Mouse (Mus musculus): ENCODE data around the gene Lyz1. TPM values are rescaled to one million over a fixed set of nuclear protein-coding genes. Genes with fewer than 3 reads are reported as not detected.

Lyz1 gene
- polyA plus RNA-seq (2015; fragmentation: Nextera tagmentation; extraction: Ambion mirVana), result not detected in 2 replicates

DNA sequence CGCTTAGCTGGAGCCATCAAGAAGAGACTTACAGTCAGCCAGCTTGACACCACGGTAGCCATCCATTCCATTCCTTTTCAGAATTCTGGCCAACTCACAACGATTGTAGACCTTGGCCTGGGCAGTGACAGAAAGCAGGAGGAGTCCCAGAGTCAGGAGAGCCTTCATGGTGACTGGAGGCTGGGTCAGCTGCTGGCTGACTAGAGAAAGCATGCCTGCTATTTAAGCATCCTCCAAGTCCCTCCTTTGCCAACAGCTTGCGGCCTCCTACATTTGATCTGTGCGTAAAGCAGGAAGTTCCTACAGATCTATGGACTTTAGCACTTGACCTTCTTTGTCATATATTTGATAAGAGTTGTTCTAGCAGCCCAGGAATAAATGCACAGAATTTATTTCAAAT, at the start of gene Lyz1:
TSS of gene Lyz1 (minus strand) at position 198 of the 400 bp plus-strand sequence.
- no peak within 1 kb of the TSS for H3K9ac ChIP-seq (ENCODE audit: low read depth, low read length)
- no peaks in the 10 kb centered on the region for H3K9me3 ChIP-seq (replicated peaks; ENCODE audit: control insufficient read depth, low read length, poor library complexity, severe bottlenecking)
- WGBS, result 76% methylated on average over 5 of the region's 5 CpGs
- H3K4me1 ChIP-seq (ENCODE audit: control insufficient read depth, insufficient read depth, low read length), result no peaks in the 10 kb centered on the region
- H3K36me3 ChIP-seq (ENCODE audit: control insufficient read depth, insufficient read depth, low read length), result no peaks in the 10 kb centered on the region
- no peak within 1 kb of the TSS for H3K27ac ChIP-seq (ENCODE audit: low read length)
- no peak for ATAC-seq
- no peaks in the 10 kb centered on the region for H3K27me3 ChIP-seq (ENCODE audit: control insufficient read depth, insufficient read depth, low read depth, low read length)
- H3K4me3 ChIP-seq (ENCODE audit: low read depth, low read length), result no peak within 1 kb of the TSS
- H3K4me2 ChIP-seq (ENCODE audit: low read length), result no peak within 1 kb of the TSS

DNA sequence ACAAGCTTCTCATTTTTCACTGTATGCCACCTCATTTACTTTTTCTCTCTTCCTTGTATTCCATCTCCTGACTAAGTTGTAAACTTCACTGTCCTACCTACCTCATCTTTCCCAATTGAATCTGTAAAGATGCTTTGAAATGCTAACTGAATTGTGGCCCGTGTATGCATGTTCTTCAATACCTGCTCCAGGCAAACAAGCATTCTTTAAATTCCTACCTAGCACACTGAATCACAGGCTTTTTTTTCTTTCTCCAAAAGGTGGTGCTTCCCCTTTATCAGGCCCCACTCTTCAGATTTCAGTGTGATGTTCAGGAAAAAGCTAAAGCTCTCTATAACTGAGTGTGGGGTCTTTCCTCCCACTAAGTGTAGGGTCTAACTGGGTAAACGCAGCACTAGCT, 49.7 kb upstream of the Lyz1 start:
- no peaks in the 10 kb centered on the region for H3K9me3 ChIP-seq (replicated peaks; ENCODE audit: control insufficient read depth, low read length, poor library complexity, severe bottlenecking)
- no peak overlapping the region for H3K27ac ChIP-seq (ENCODE audit: low read length)
- WGBS, result 79% methylated on average over 2 of the region's 2 CpGs
- H3K4me1 ChIP-seq (ENCODE audit: control insufficient read depth, insufficient read depth, low read length), result no peaks in the 10 kb centered on the region
- ATAC-seq, result no peak
- H3K27me3 ChIP-seq (ENCODE audit: control insufficient read depth, insufficient read depth, low read depth, low read length), result no peaks in the 10 kb centered on the region
- H3K36me3 ChIP-seq (ENCODE audit: control insufficient read depth, insufficient read depth, low read length), result no peaks in the 10 kb centered on the region
- no peak overlapping the region for H3K9ac ChIP-seq (ENCODE audit: low read depth, low read length)
- no peak overlapping the region for H3K4me2 ChIP-seq (ENCODE audit: low read length)
- no peak overlapping the region for H3K4me3 ChIP-seq (ENCODE audit: low read depth, low read length)

DNA sequence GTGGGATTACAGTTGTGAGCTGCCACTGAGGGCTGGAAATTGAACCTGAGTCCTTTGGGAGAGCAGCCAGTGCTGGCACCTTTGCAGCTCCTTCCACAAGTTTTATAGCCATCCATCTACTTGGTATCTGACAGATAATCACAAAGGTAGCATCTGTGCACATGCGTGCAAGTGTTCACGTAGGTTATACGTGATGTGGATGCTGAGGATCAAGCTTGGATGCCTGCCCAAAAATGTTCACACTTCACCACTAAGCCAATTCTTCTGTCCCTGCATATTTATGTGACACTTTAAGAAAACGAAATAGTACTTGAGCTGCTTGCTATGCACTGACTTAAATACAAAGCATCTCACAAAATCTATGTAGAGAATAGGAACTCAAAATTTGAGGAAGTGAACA, 48.4 kb upstream of the Lyz1 start:
- Histone ChIP-seq H3K4me1 (ENCODE audit: control insufficient read depth, insufficient read depth, low read length) (no peaks in the 10 kb centered on the region), H3K27me3 (ENCODE audit: control insufficient read depth, insufficient read depth, low read depth, low read length) (no peaks in the 10 kb centered on the region), H3K9ac (ENCODE audit: low read depth, low read length) (no peak overlapping the region), H3K27ac (ENCODE audit: low read length) (no peak overlapping the region), H3K36me3 (ENCODE audit: control insufficient read depth, insufficient read depth, low read length) (no peaks in the 10 kb centered on the region), H3K4me3 (ENCODE audit: low read depth, low read length) (no peak overlapping the region), H3K9me3 (replicated peaks; ENCODE audit: control insufficient read depth, low read length, poor library complexity, severe bottlenecking) (no peaks in the 10 kb centered on the region), H3K4me2 (ENCODE audit: low read length) (no peak overlapping the region)
- no peak for ATAC-seq
- 77% methylated on average over 4 of the region's 4 CpGs for whole genome bisulfite sequencing

DNA sequence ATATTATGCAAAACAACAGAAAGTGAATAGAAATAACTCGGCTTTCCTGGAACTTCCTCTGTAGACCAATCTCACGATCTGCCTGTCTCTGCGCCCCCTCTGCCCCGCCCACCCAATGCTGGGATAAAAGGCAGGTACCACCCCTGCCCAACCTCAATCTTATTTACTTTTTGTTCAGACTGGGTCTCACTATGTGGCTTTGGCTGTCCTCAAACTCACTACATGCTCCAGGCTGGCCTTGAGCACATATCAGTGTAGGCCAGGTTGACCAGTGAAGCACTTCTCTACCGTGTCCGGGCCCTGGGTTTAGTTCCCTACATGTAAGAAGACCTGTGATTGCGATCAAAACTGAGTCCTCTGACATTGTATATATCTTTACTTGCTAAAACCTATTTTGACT, 46.6 kb upstream of the Lyz1 start:
- no peaks in the 10 kb centered on the region for H3K9me3 ChIP-seq (replicated peaks; ENCODE audit: control insufficient read depth, low read length, poor library complexity, severe bottlenecking)
- no peaks in the 10 kb centered on the region for H3K4me1 ChIP-seq (ENCODE audit: control insufficient read depth, insufficient read depth, low read length)
- 88% methylated on average over 7 of the region's 7 CpGs for WGBS
- ATAC-seq, result no peak
- H3K4me3 ChIP-seq (ENCODE audit: low read depth, low read length), result no peak overlapping the region
- no peak overlapping the region for H3K4me2 ChIP-seq (ENCODE audit: low read length)
- H3K9ac ChIP-seq (ENCODE audit: low read depth, low read length), result no peak overlapping the region
- no peak overlapping the region for H3K27ac ChIP-seq (ENCODE audit: low read length)
- no peaks in the 10 kb centered on the region for H3K36me3 ChIP-seq (ENCODE audit: control insufficient read depth, insufficient read depth, low read length)
- H3K27me3 ChIP-seq (ENCODE audit: control insufficient read depth, insufficient read depth, low read depth, low read length), result no peaks in the 10 kb centered on the region

DNA sequence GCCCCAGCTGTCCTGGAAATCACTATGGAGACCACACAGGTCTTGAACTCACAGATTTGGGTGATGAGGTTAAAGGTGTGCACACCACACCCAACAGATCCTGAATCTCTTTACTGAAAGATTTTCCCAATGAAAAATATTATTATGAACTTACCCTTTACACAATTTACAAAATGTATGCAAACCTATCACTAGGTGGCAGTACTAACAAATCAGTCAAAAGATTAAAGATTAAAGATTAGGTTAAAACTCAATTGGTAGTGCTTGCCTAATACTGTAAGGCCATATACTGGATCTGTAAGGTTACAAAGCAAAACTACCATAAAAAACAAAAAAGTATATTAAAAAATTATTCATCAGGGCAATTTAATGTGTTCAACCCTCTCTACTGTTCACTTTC, 45.3 kb upstream of the Lyz1 start:
- Histone ChIP-seq H3K27ac (ENCODE audit: low read length) (no peak overlapping the region), H3K27me3 (ENCODE audit: control insufficient read depth, insufficient read depth, low read depth, low read length) (no peaks in the 10 kb centered on the region), H3K4me2 (ENCODE audit: low read length) (no peak overlapping the region), H3K4me1 (ENCODE audit: control insufficient read depth, insufficient read depth, low read length) (no peaks in the 10 kb centered on the region), H3K36me3 (ENCODE audit: control insufficient read depth, insufficient read depth, low read length) (no peaks in the 10 kb centered on the region), H3K4me3 (ENCODE audit: low read depth, low read length) (no peak overlapping the region), H3K9ac (ENCODE audit: low read depth, low read length) (no peak overlapping the region), H3K9me3 (replicated peaks; ENCODE audit: control insufficient read depth, low read length, poor library complexity, severe bottlenecking) (no peaks in the 10 kb centered on the region)
- no peak for ATAC-seq

DNA sequence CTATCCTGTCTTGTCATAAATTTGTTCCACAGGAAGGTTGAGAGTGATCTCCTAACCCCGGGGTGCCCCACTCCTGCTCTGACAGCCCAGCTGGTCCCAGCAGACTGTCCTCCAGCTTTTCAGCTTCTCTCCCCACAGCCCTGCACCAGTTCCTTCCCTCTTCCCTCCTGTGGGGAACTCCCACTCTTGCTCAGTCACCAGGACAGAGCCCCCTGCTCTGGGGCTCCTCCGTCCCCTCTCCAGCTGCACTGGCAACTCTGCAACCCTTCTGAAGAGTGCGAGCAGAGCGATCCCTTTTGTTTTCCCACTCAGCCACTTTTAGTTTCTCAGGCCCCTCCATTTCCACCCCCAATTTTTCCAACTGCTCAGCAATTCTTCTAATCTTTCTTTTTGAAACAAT, 43.0 kb upstream of the Lyz1 start:
- 0 out of 2 replicates have a peak, but pooled peaks have one; percentile 34 for ATAC-seq
- Histone ChIP-seq H3K4me2 (ENCODE audit: low read length) (no peak overlapping the region), H3K4me3 (ENCODE audit: low read depth, low read length) (no peak overlapping the region), H3K9ac (ENCODE audit: low read depth, low read length) (no peak overlapping the region), H3K4me1 (ENCODE audit: control insufficient read depth, insufficient read depth, low read length) (no peaks in the 10 kb centered on the region), H3K27ac (ENCODE audit: low read length) (no peak overlapping the region), H3K36me3 (ENCODE audit: control insufficient read depth, insufficient read depth, low read length) (no peaks in the 10 kb centered on the region), H3K9me3 (replicated peaks; ENCODE audit: control insufficient read depth, low read length, poor library complexity, severe bottlenecking) (no peaks in the 10 kb centered on the region), H3K27me3 (ENCODE audit: control insufficient read depth, insufficient read depth, low read depth, low read length) (no peaks in the 10 kb centered on the region)
- WGBS, result 43% methylated on average over 4 of the region's 4 CpGs

DNA sequence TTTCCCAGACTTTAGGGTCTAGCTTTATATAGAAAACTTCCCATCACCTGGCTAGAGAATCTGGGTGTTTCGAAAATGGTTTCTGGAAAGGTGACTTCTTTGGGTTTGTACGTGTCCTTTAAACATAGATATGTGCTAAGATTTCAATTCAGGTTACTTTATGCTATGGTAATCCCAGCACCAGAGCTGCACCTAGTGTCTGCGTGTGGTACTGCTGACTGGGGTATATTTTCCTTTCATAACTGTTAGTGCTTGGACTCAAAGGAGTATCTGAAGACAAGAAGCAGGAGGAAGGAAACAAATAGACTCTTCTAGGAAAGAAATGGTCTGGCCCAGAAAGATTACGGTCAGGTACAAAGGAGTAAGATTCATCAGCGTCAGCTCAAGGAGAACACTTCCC, 37.9 kb upstream of the Lyz1 start:
- Histone ChIP-seq H3K9ac (ENCODE audit: low read depth, low read length) (no peak overlapping the region), H3K36me3 (ENCODE audit: control insufficient read depth, insufficient read depth, low read length) (no peaks in the 10 kb centered on the region), H3K4me2 (ENCODE audit: low read length) (no peak overlapping the region), H3K4me1 (ENCODE audit: control insufficient read depth, insufficient read depth, low read length) (no peaks in the 10 kb centered on the region), H3K27me3 (ENCODE audit: control insufficient read depth, insufficient read depth, low read depth, low read length) (no peaks in the 10 kb centered on the region), H3K9me3 (replicated peaks; ENCODE audit: control insufficient read depth, low read length, poor library complexity, severe bottlenecking) (no peaks in the 10 kb centered on the region), H3K27ac (ENCODE audit: low read length) (no peak overlapping the region), H3K4me3 (ENCODE audit: low read depth, low read length) (no peak overlapping the region)
- no peak for ATAC-seq
- 81% methylated on average over 5 of the region's 5 CpGs for WGBS

DNA sequence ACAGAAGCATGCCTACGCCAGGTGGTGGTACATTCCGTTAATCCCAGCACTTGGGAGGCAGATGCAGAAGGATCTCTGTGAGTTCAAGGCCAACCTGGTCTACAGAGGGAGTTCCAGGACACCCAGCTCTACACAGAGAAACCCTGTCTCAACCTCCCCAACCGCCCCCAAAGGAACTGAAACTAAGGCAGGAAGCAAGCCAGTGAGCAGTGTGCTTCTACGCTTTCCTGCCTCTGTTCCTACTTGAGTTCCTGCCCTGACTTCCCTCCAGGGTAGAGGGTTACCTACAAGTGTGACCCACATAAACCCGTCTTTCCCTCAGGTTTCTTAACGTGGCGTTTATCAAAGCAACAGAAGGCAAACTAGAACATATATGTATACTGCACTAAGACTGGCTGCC, 31.1 kb upstream of the Lyz1 start:
- Histone ChIP-seq H3K4me1 (ENCODE audit: control insufficient read depth, insufficient read depth, low read length) (no peaks in the 10 kb centered on the region), H3K9me3 (replicated peaks; ENCODE audit: control insufficient read depth, low read length, poor library complexity, severe bottlenecking) (no peaks in the 10 kb centered on the region), H3K4me2 (ENCODE audit: low read length) (no peak overlapping the region), H3K9ac (ENCODE audit: low read depth, low read length) (no peak overlapping the region), H3K4me3 (ENCODE audit: low read depth, low read length) (no peak overlapping the region), H3K36me3 (ENCODE audit: control insufficient read depth, insufficient read depth, low read length) (no peaks in the 10 kb centered on the region), H3K27ac (ENCODE audit: low read length) (no peak overlapping the region), H3K27me3 (ENCODE audit: control insufficient read depth, insufficient read depth, low read depth, low read length) (no peaks in the 10 kb centered on the region)
- ATAC-seq, result no peak
- WGBS, result 86% methylated on average over 7 of the region's 7 CpGs

DNA sequence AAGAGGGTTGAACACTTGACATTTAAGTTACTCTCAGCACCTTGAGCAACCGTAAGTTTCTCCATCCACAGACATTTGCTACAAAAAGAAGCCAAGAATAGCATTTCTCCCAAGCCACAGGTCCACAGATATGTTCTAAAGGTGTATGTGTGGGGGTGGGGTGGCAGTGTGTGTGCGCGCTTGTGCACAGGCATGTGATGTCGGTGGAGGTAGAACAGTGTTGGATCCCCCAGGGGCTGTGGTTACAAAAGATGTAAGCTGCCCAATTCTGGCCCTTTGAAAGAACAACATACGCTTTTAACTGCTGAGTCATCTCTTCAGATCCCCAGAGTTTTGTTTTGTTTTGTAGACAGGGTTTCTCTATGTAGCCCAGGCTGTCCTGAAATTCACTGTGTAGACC, 30.0 kb upstream of the Lyz1 start:
- H3K27me3 ChIP-seq (ENCODE audit: control insufficient read depth, insufficient read depth, low read depth, low read length), result no peaks in the 10 kb centered on the region
- no peak overlapping the region for H3K9ac ChIP-seq (ENCODE audit: low read depth, low read length)
- H3K4me2 ChIP-seq (ENCODE audit: low read length), result no peak overlapping the region
- WGBS, result 95% methylated on average over 5 of the region's 5 CpGs
- no peak overlapping the region for H3K27ac ChIP-seq (ENCODE audit: low read length)
- no peaks in the 10 kb centered on the region for H3K4me1 ChIP-seq (ENCODE audit: control insufficient read depth, insufficient read depth, low read length)
- H3K9me3 ChIP-seq (replicated peaks; ENCODE audit: control insufficient read depth, low read length, poor library complexity, severe bottlenecking), result no peaks in the 10 kb centered on the region
- H3K4me3 ChIP-seq (ENCODE audit: low read depth, low read length), result no peak overlapping the region
- no peaks in the 10 kb centered on the region for H3K36me3 ChIP-seq (ENCODE audit: control insufficient read depth, insufficient read depth, low read length)
- no peak for ATAC-seq

DNA sequence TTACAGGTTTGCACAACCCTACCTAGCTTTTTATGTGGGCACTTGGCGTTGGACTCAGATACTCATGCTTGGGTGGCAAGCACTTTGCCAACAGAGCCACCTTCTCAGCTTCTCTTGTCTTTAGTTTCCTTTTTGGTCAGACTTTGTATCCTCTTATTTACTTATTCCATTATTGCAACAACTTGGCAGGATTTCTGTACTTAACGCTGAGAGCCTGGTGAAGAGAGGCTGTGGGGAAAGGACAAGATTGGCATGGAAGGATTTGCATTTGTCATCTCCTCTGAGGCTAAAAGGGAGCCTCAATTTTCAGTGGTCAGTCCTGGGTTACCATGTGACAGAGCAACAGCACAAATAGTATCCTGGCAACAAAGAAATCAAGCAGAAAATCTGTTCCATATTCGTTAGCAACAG, 27.9 kb upstream of the Lyz1 start:
- H3K27ac ChIP-seq (ENCODE audit: low read length), result no peak overlapping the region
- H3K4me1 ChIP-seq (ENCODE audit: control insufficient read depth, insufficient read depth, low read length), result no peaks in the 10 kb centered on the region
- H3K9ac ChIP-seq (ENCODE audit: low read depth, low read length), result no peak overlapping the region
- WGBS, result 59% methylated on average over 3 of the region's 3 CpGs
- H3K4me3 ChIP-seq (ENCODE audit: low read depth, low read length), result no peak overlapping the region
- no peak for ATAC-seq
- no peaks in the 10 kb centered on the region for H3K36me3 ChIP-seq (ENCODE audit: control insufficient read depth, insufficient read depth, low read length)
- H3K27me3 ChIP-seq (ENCODE audit: control insufficient read depth, insufficient read depth, low read depth, low read length), result no peaks in the 10 kb centered on the region
- no peak overlapping the region for H3K4me2 ChIP-seq (ENCODE audit: low read length)
- H3K9me3 ChIP-seq (replicated peaks; ENCODE audit: control insufficient read depth, low read length, poor library complexity, severe bottlenecking), result no peaks in the 10 kb centered on the region

All from midbrain, embryonic 16.5 days (tissue).